Comparison of ENCODE assay signal across 7 mouse cellular contexts in the genomic region with DNA sequence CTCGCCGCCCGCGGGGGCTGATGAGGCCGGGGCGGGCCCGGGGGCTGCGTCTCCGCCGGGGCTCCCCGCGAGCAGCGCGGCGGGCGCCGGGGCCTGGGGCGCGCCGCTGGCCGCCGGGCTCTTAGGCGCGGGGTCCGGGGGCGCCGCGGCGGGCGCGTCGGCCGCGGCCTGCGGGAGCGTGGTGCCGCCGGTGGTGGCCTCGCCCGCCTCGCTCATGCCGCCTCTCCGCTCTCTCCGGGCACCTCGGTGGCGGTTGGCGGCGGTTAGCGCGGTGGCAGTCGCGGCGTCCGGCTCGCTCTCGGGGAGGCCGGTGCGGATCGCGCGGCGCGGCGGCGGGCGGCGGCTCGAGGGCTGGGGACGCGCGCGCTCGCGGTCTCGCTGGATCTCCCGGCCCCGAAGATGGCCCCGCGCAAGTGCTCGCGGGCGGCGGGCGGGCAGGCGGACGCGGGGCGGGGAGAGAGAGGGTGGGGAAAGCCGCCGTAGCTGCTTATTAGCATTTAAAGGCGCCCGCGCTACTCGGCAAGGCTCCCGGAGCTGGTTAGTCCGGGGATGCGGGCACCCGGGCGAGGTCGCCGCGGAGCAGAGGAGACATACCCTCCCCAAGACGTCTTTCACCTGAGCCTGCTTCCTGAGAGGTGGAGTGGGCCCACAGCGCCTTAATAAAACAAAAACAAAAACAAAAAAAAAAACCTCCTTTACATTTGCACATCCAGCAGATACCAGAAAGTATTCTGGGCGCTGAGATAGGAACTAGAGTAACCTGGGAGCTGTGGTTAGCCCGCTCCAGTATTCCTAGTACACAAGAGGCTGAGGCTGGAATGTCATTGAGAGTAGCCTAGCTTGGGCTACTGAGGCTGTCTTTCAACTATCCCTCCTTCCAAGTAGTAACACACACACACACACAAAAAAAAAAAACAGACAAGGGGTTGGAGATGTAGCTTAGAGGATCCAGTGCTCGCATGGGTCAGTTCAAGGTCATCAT. TPM values are rescaled to one million over a fixed set of nuclear protein-coding genes. Genes with fewer than 3 reads are reported as not detected.
A peak's percentile ranks its signal among the peaks of the same experiment; 100 is the strongest.
DNase-seq lines count a peak whose midpoint lies in the region; ATAC-seq and TF ChIP-seq lines count a peak whose summit lies in the region.

TSS of gene Ybx3 (minus strand) at position 437 of the 982 bp plus-strand sequence.

- peak within 1 kb of the TSS; percentile 87 for H3K9ac ChIP-seq in embryonic facial prominence, embryonic 11.5 days (replicated peaks; ENCODE audit: low read length)
- peak within 1 kb of the TSS; percentile 83 for H3K9ac ChIP-seq in midbrain, embryonic 12.5 days (replicated peaks)

- WGBS in embryonic facial prominence, embryonic 11.5 days, result under 1% methylated on average over 84 of the region's 107 CpGs
- WGBS in limb, embryonic 10.5 days, result 6% methylated on average over 102 of the region's 107 CpGs
- WGBS in midbrain, embryonic 12.5 days, result under 1% methylated on average over 106 of the region's 107 CpGs
- 2% methylated on average over 86 of the region's 107 CpGs for WGBS in small intestine, adult 2 months

- peak within 1 kb of the TSS; percentile 60 for H3K27ac ChIP-seq in embryonic facial prominence, embryonic 11.5 days (replicated peaks; ENCODE audit: low read depth, low read length)
- peak within 1 kb of the TSS; percentile 93 for H3K27ac ChIP-seq in limb, embryonic 10.5 days
- H3K27ac ChIP-seq in midbrain, embryonic 12.5 days (replicated peaks), result peak within 1 kb of the TSS; percentile 83
- peak within 1 kb of the TSS; percentile 79; the same call in 1 of the 2 replicates for H3K27ac ChIP-seq in small intestine, adult 2 months (ENCODE audit: insufficient read depth, low read depth, low read length)

- no peaks in the 10 kb centered on the region for H3K36me3 ChIP-seq in embryonic facial prominence, embryonic 11.5 days (replicated peaks; ENCODE audit: control insufficient read depth, insufficient read depth, low read depth, low read length)
- no peaks in the 10 kb centered on the region for H3K36me3 ChIP-seq in limb, embryonic 10.5 days
- H3K36me3 ChIP-seq in midbrain, embryonic 12.5 days, result no peaks in the 10 kb centered on the region
- no peaks in the 10 kb centered on the region for H3K36me3 ChIP-seq in small intestine, adult 2 months (ENCODE audit: control insufficient read depth, insufficient read depth, low read length)

- peak; percentile 94 for DNase-seq in adrenal gland, postnatal 14 days
- peak; percentile 84 for DNase-seq in embryonic facial prominence, embryonic 11.5 days (ENCODE audit: low spot score)
- DNase-seq in heart, adult 11 months, result peak; percentile 99
- DNase-seq in kidney, adult 18-20 months, result peak; percentile 87
- peak; percentile 82 for DNase-seq in limb, embryonic 10.5 days (ENCODE audit: low spot score)

- ATAC-seq in embryonic facial prominence, embryonic 11.5 days (replicated peaks; ENCODE audit: insufficient number of reproducible peaks, low FRiP score, low TSS enrichment, low read depth), result peak; percentile 88
- peak; percentile 93 for ATAC-seq in midbrain, embryonic 12.5 days (ENCODE audit: low FRiP score, low read depth)

- H3K4me2 ChIP-seq in embryonic facial prominence, embryonic 11.5 days (ENCODE audit: low read depth, low read length), result peak within 1 kb of the TSS; percentile 88
- peak within 1 kb of the TSS; percentile 90 for H3K4me2 ChIP-seq in midbrain, embryonic 12.5 days (replicated peaks)

- peak; percentile 41; the same call in 1 of the 2 replicates for TF ChIP-seq POLR2A in small intestine, adult 2 months (IDR thresholded peaks at IDR 0.05; ENCODE audit: low read depth, low read length)

- H3K9me3 ChIP-seq in embryonic facial prominence, embryonic 11.5 days (replicated peaks; ENCODE audit: control insufficient read depth, low read length), result no peaks in the 10 kb centered on the region
- no peaks in the 10 kb centered on the region for H3K9me3 ChIP-seq in limb, embryonic 10.5 days (replicated peaks)
- H3K9me3 ChIP-seq in midbrain, embryonic 12.5 days, result no peaks in the 10 kb centered on the region

- TF ChIP-seq CTCF in small intestine, adult 2 months (IDR thresholded peaks at IDR 0.05; ENCODE audit: extremely low read depth, insufficient read length, insufficient replicate concordance, low read depth, low read length), result 0 out of 2 replicates have a peak, but pooled peaks have one; percentile 9

- H3K4me1 ChIP-seq in embryonic facial prominence, embryonic 11.5 days (ENCODE audit: control insufficient read depth, insufficient read depth, low read length), result no peaks in the 10 kb centered on the region
- peaks cover 18% of the 10 kb centered on the region for H3K4me1 ChIP-seq in limb, embryonic 10.5 days
- H3K4me1 ChIP-seq in midbrain, embryonic 12.5 days, result peaks cover 19% of the 10 kb centered on the region; the same call in 1 of the 2 replicates
- peaks cover 4% of the 10 kb centered on the region; the same call in 1 of the 2 replicates for H3K4me1 ChIP-seq in small intestine, adult 2 months (ENCODE audit: control insufficient read depth, insufficient read depth, insufficient read length, low read length)

- H3K4me3 ChIP-seq in embryonic facial prominence, embryonic 11.5 days (ENCODE audit: low read depth, low read length), result peak within 1 kb of the TSS; percentile 78
- peak within 1 kb of the TSS; percentile 84 for H3K4me3 ChIP-seq in limb, embryonic 10.5 days
- H3K4me3 ChIP-seq in midbrain, embryonic 12.5 days, result peak within 1 kb of the TSS; percentile 75
- H3K4me3 ChIP-seq in small intestine, adult 2 months (ENCODE audit: low read depth, low read length), result peak within 1 kb of the TSS; percentile 86

- no peaks in the 10 kb centered on the region for H3K27me3 ChIP-seq in embryonic facial prominence, embryonic 11.5 days (ENCODE audit: control insufficient read depth, insufficient read depth, low read length)
- peaks cover 7% of the 10 kb centered on the region; the same call in 1 of the 2 replicates for H3K27me3 ChIP-seq in limb, embryonic 10.5 days (ENCODE audit: low read depth, poor library complexity, severe bottlenecking)
- H3K27me3 ChIP-seq in midbrain, embryonic 12.5 days, result 0 out of 2 replicates have a peak, but pooled peaks cover 6% of the 10 kb centered on the region
- no peaks in the 10 kb centered on the region for H3K27me3 ChIP-seq in small intestine, adult 2 months (ENCODE audit: control insufficient read depth, insufficient read depth, low read length)

RNA-seq across cellular contexts. Expression of gene Ybx3, which starts in this region (rescaled TPM):
- total RNA-seq in adrenal gland, postnatal 14 days (2021), result 249 and 280 TPM in 2 replicates
- polyA plus RNA-seq in embryonic facial prominence, embryonic 11.5 days (2014; fragmentation: Nextera tagmentation; extraction: Ambion mirVana), result 40.3 and 64.2 TPM in 2 replicates
- 33.9 and 37.6 TPM in 2 replicates for polyA plus RNA-seq in limb, embryonic 10.5 days (2016; fragmentation: Nextera tagmentation; extraction: Ambion mirVana)
- polyA plus RNA-seq in midbrain, embryonic 12.5 days (2016; fragmentation: Nextera tagmentation; extraction: Ambion mirVana), result 23.8 and 24.2 TPM in 2 replicates
- 67.2 and 132 TPM in 2 replicates for polyA plus RNA-seq in small intestine, adult 2 months (2012; rRNA removed)

Comparison
In these comparisons a context has a peak if more than half of its experiments do, and no peak if none do; other contexts are left out.
1. Peak in every context shown above with its lines: DNase-seq, ATAC-seq, H3K4me3 ChIP-seq and H3K27ac ChIP-seq.